Mouse (Mus musculus) layer of hippocampus, adult 9-10 months (tissue): ENCODE measurements around the gene Olfr301.

Experiments used
- DNase-seq: peaks from one replicate; pipeline ENCODE4 v3.0.0; 2022; ENCODE audit warnings: low spot score

Gene Olfr301

DNA sequence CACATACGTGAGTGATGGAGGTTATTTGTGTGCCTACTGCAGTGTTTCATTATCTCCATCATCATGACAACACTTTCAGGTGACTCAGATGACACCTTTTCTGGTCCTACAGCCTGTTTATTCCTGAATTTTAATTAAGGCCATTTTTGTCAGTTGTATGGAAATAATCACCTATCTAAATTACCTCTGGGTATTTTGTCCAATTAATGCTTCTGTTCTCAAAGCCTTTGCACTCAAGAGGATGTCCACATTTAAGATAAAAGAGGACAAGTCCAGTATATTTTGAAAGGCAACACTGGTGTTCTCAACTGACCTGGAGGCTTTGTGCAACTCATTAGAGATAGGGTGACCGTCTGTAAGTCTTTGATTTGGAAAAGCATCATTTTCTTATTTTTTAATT lies at the start of gene Olfr301:
Gene Olfr301 (plus strand): TSS at position 301 of the 400 bp plus-strand sequence.
- no peak for DNase-seq

DNA sequence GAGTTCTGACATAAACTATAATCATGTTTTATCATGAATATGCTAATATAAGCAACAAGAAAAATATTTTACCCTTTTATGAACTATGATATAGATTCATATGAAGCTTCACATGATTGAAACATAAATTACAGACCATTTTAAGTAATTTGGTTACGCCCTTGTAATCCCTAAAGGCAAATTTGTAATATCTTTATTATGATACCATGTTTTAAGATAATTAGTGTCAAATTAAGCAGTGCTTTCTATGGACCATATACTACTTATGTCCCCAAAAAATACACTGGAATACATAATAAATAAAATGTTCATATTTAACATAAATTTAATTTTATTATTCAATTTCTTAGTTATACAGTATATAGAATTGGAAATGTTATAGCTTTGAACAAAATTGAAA lies 36.8 kb upstream of the Olfr301 start, which contains the start of gene Olfr305:
Gene Olfr305 (minus strand): TSS at position 101 of the 400 bp plus-strand sequence.
- DNase-seq = no peak

DNA sequence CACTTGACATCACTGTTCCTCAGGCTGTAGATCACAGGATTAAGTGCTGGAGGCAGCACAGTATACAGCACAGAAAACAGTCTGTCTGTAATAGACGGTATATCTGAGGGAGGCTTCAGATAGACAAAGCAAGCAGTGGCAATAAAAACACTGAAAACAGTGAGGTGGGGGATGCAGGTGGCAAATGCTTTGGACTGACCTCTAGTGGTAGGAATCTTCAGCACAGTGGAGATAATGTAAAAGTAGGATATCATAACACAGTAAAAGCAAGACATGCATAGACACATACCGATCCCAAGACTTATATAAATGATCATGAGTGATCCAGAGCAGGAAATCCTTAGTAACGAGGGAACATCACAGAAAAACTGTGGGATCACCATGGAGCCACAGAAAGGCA lies 17.9 kb upstream of the Olfr301 start:
- no peak for DNase-seq

DNA sequence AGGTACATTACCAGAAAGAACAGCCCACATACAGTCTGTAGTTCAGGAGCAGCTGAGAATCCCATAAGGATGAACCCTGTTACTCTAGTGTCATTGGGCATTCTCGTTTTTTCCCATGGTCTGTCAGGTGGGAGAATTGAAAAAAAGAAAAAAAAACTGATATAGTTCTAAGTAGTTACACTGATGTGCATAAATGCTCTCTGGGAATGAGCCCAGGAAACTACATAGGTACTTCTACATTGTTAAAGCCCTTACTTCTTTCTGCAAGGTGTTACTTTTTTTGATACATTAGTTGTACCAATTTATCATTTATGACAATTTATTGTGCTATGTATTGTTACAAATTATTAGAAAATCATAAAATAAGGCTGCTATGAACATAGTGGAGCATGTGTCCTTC lies 17.1 kb upstream of the Olfr301 start, which contains the start of gene Olfr304:
Gene Olfr304 (minus strand): TSS at position 101 of the 400 bp plus-strand sequence.
- no peak for DNase-seq

DNA sequence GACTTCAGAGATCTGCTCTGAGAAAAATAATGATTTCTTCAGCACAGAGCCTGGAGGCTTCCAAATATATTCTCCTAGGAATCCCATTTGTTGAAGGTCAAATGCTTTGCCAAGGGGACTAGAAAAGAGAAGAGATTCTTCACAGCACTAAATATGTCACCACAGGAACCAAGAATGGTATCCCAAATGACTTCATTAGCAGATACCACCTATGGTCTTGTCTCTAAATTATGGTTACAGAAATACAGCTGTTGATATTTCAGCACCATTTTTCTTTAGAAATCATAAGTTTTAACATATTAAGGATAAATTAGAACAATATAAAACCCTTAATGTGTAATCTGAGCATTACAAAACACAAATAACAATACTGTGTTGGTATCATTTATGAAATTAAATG lies 6.0 kb upstream of the Olfr301 start, which contains the start of gene Olfr303:
Gene Olfr303 (minus strand): TSS at position 101 of the 400 bp plus-strand sequence.
- no peak for DNase-seq

DNA sequence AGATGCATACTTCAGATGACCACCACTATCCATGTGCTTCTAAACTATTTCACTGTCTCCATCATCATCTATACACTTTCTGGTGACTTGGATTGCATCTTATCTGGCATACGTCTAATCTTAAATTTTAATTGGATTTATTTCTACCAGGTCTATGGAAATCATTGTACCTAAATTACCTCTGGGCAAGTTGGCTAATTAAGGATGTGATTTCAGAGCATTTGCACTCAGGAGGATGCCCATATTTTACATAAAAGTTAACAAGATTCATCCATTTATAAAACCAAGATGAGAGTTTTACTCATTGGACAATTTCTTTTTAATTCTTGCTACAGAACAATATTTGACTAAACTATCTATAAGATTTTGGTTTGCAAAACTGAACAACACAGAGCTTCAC lies 56.0 kb downstream of the Olfr301 start, which contains the start of gene Olfr299:
Gene Olfr299 (plus strand): TSS at position 301 of the 400 bp plus-strand sequence.
- no peak for DNase-seq
